Mouse (Mus musculus) midbrain, postnatal 0 days (tissue): ENCODE measurements at regions not wholly inside any gene's neighbourhood (a gene's known extent, or its start where the extent isn't known, plus 50 kb on each side); places are given as distances from the start of the nearest gene placed in this dataset.

Experiments used
- ATAC-seq: fragments of 200-750 bp; cut with Nextera tagmentation; 2 replicates; pipeline ENCODE4 v1.8.0; 2017; ENCODE audit warnings: moderate number of reproducible peaks, mild to moderate bottlenecking, moderate TSS enrichment, moderate library complexity; ENCODE audit not compliant: low FRiP score
- DNase-seq: peaks from one replicate; pipeline ENCODE4 v3.0.0-alpha.2; 2015; ENCODE audit warnings: low spot score
- H3K27ac ChIP-seq: fragments of 300-500 bp; sonication (generic); 2 replicates; pipeline ENCODE4 v1.5.1; 2014; ENCODE audit warnings: low read depth, mild to moderate bottlenecking, low read length, mixed read lengths
- H3K27me3 ChIP-seq: fragments of 300-500 bp; sonication (generic); 2 replicates; pipeline ENCODE4 v1.6.1; 2014; ENCODE audit warnings: low read length, control low read depth, mixed read lengths; ENCODE audit not compliant: insufficient read depth
- H3K36me3 ChIP-seq: fragments of 300-500 bp; sonication (generic); 2 replicates; pipeline ENCODE4 v1.6.1; 2014; ENCODE audit warnings: low read length, control low read depth, mixed read lengths; ENCODE audit not compliant: insufficient read depth
- H3K4me1 ChIP-seq: fragments of 300-500 bp; sonication (generic); 2 replicates; pipeline ENCODE4 v1.6.1; 2014; ENCODE audit warnings: mild to moderate bottlenecking, control low read depth, antibody characterized with exemption, low read length, mixed read lengths; ENCODE audit not compliant: insufficient read depth
- H3K4me2 ChIP-seq: fragments of 300-500 bp; sonication (generic); 2 replicates; pipeline ENCODE4 v1.6.1; 2014; ENCODE audit warnings: low read depth, mild to moderate bottlenecking, low read length, mixed read lengths; ENCODE audit not compliant: poor library complexity, severe bottlenecking
- H3K4me3 ChIP-seq: fragments of 300-500 bp; sonication (generic); 2 replicates; pipeline ENCODE4 v1.5.1; 2014; ENCODE audit warnings: low read depth, mild to moderate bottlenecking, low read length, moderate library complexity
- H3K9ac ChIP-seq: fragments of 300-500 bp; sonication (generic); replicated peaks from 2 replicates; pipeline ENCODE4 v1.6.1; 2014; ENCODE audit warnings: mild to moderate bottlenecking, low read length, moderate library complexity, mixed read lengths; ENCODE audit not compliant: poor library complexity, severe bottlenecking
- H3K9me3 ChIP-seq: fragments of 300-500 bp; sonication (generic); 2 replicates; pipeline ENCODE4 v1.6.1; 2016; ENCODE audit warnings: low read length, control low read depth
- CTCF ChIP-seq: IDR thresholded peaks from 2 replicates; pipeline ENCODE4 v1.5.1; 2016; ENCODE audit warnings: antibody characterized with exemption, mild to moderate bottlenecking
- WGBS: fragments of 180-500 bp; shearing (Covaris S2); extraction: QIAGEN DNeasy Blood & Tissue Kit; methylation state at CpG from one replicate; pipeline ENCODE4 v1.1.7; 2014; 5-methylcytosine and 5-hydroxymethylcytosine counted together

DNA sequence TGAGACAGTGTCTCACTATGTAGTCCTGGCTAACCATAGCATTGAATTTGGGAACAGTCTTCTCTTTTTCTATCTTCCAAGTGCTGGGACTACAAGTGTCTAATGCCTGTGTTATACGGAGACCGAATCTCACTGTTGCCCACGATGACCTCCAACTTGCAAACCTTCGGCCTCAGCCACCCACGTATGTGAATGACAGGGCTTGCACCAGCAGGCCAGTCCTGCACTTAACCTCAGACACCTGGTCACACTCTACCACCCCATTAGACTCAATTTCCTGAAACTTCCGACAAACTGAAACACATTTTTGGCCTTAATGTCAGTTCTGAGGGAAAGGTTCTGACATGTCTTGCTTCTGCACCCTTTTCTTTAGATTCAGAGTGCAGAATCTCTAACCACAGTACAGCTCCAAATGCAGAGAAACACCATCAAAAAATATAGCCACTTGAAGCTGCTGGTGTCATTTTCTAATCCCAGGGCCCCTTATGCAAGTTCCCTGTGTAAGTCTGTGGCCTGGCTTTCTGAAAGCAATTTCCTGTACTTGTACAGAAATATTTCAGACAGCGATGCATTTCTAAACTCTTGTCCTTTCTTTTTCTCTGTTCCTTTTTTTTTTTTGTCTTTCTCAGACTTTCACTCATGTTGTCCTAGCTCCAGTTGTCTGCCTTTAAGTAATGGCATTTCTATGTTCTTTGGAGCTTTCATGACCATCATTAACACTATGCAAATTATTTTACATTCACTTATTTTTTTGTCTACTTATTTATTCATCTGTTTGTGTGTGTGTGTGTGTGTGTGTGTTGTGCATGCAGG lies 97.8 kb downstream of the Tmsb4x start:
- Histone ChIP-seq H3K27me3 (peaks cover 7% of the 10 kb centered on the region; the same call in 1 of the 2 replicates), H3K27ac (no peak overlapping the region), H3K4me3 (no peak overlapping the region), H3K4me2 (no peak overlapping the region), H3K9ac (no peak overlapping the region), H3K4me1 (no peaks in the 10 kb centered on the region), H3K9me3 (no peaks in the 10 kb centered on the region), H3K36me3 (no peaks in the 10 kb centered on the region)
- ATAC-seq = no peak
- DNase-seq = no peak
- WGBS = 93% methylated on average over 7 of the region's 7 CpGs
- no peak for TF ChIP-seq CTCF

- H3K9ac ChIP-seq = no peak overlapping the region
- H3K36me3 ChIP-seq = no peaks in the 10 kb centered on the region
- DNase-seq = no peak
- H3K27me3 ChIP-seq = peaks cover 13% of the 10 kb centered on the region; the same call in 1 of the 2 replicates
- no peaks in the 10 kb centered on the region for H3K9me3 ChIP-seq
- no peak overlapping the region for H3K27ac ChIP-seq
- H3K4me2 ChIP-seq = no peak overlapping the region
- no peak overlapping the region for H3K4me3 ChIP-seq
- no peaks in the 10 kb centered on the region for H3K4me1 ChIP-seq
- ATAC-seq = no peak
- TF ChIP-seq CTCF = no peak
- 84% methylated on average over 6 of the region's 6 CpGs for WGBS
Observed at GRCm38 (mm10) chrX:167108356-167108755, 100.8 kb downstream of the Tmsb4x start.

- Histone ChIP-seq H3K4me2 (no peak overlapping the region), H3K4me1 (no peaks in the 10 kb centered on the region), H3K4me3 (no peak overlapping the region), H3K27ac (no peak overlapping the region), H3K9ac (no peak overlapping the region), H3K27me3 (peaks cover 13% of the 10 kb centered on the region; the same call in 1 of the 2 replicates), H3K36me3 (no peaks in the 10 kb centered on the region), H3K9me3 (no peaks in the 10 kb centered on the region)
- ATAC-seq (no peak), DNase-seq (no peak)
- 87% methylated on average over 4 of the region's 4 CpGs for WGBS
- TF ChIP-seq CTCF = no peak
Observed at GRCm38 (mm10) chrX:167107469-167107868, 101.6 kb downstream of the Tmsb4x start.

- DNase-seq (peak; percentile 47), ATAC-seq (no peak)
- H3K4me2 ChIP-seq = no peak overlapping the region
- H3K27ac ChIP-seq = no peak overlapping the region
- no peaks in the 10 kb centered on the region for H3K4me1 ChIP-seq
- no peaks in the 10 kb centered on the region for H3K36me3 ChIP-seq
- WGBS = 45% methylated on average over 11 of the region's 11 CpGs
- H3K27me3 ChIP-seq = peaks cover 10% of the 10 kb centered on the region; the same call in 1 of the 2 replicates
- no peak overlapping the region for H3K4me3 ChIP-seq
- no peak for TF ChIP-seq CTCF
- H3K9ac ChIP-seq = no peak overlapping the region
- H3K9me3 ChIP-seq = no peaks in the 10 kb centered on the region
Observed at GRCm38 (mm10) chrX:167105931-167106417, 103.1 kb downstream of the Tmsb4x start.

DNA sequence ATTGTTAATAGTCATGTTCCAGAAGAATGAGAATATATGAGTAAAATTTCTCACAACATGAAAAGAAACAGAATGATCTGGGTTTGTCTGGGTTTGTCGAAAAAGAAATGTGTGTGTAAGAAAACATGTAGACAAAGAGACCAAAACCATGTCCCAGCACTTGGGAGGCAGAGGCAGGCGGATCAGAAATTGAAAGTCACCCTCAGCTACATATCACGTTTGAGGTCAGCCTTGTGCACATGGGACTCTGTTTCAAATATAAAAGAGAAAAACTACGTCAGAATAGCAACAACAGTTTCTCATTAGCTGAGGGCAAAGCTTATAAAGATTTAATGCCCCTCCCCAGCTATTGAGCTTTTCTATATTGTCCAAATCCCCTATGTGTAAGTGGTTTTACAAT lies 103.8 kb downstream of the Tmsb4x start:
- peaks cover 13% of the 10 kb centered on the region; the same call in 1 of the 2 replicates for H3K27me3 ChIP-seq
- no peak overlapping the region for H3K27ac ChIP-seq
- no peak for ATAC-seq
- H3K9me3 ChIP-seq = no peaks in the 10 kb centered on the region
- no peak overlapping the region for H3K4me3 ChIP-seq
- H3K9ac ChIP-seq = no peak overlapping the region
- WGBS = 53% methylated on average over 4 of the region's 4 CpGs
- H3K4me2 ChIP-seq = no peak overlapping the region
- DNase-seq = no peak
- no peaks in the 10 kb centered on the region for H3K36me3 ChIP-seq
- H3K4me1 ChIP-seq = no peaks in the 10 kb centered on the region
- no peak for TF ChIP-seq CTCF

DNA sequence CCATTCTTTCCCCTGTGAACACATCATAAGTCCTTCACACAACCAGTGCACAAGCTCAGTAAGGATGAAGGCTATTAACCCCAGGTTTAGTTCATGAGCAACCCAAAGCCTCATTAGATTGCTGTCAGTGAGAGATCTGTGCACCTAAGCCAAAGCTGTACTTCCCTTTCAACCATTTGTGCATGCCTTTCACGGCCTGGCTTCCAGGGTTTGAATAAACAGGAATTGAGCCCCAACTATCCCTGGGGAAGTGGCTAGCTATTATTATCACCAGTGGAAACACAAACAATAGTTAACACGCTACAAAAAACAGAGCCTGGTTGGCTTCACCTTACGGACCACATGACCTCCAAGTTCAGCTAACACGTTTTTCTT lies 104.9 kb downstream of the Tmsb4x start:
- Histone ChIP-seq H3K4me1 (no peaks in the 10 kb centered on the region), H3K27ac (no peak overlapping the region), H3K36me3 (no peaks in the 10 kb centered on the region), H3K27me3 (peaks cover 17% of the 10 kb centered on the region; the same call in 1 of the 2 replicates), H3K9me3 (no peaks in the 10 kb centered on the region), H3K4me3 (no peak overlapping the region), H3K9ac (no peak overlapping the region), H3K4me2 (no peak overlapping the region)
- TF ChIP-seq CTCF = no peak
- DNase-seq (no peak), ATAC-seq (no peak)
- 57% methylated on average over 4 of the region's 4 CpGs for WGBS
